11 mouse cellular contexts compared by ENCODE assay signal in genomic region chr13:83573855-83574583, GRCm38 (mm10).
DNase-seq lines count a peak whose midpoint lies in the region; ATAC-seq and TF ChIP-seq lines count a peak whose summit lies in the region.
"Had no signal": no experiment of that assay in that cellular context is flagged by ENCODE, and none has a peak within 500 bp of the region (broad histone marks: within the 10 kb centered on the region; RNA-seq: fewer than 3 reads in every experiment).

No protein-coding gene starts in this region.

- no peaks in the 10 kb centered on the region for H3K36me3 ChIP-seq in lung, postnatal 0 days (ENCODE audit: insufficient read depth, low read length)
- H3K36me3 ChIP-seq in heart, embryonic 14.5 days (ENCODE audit: control insufficient read depth, insufficient read depth, low read length), result peaks cover 13% of the 10 kb centered on the region
- H3K36me3 ChIP-seq: forebrain, embryonic 10.5 days had no signal

- TF ChIP-seq CTCF in lung, postnatal 0 days (IDR thresholded peaks at IDR 0.05), result no peak

- peak overlapping the region; percentile 51 for H3K27ac ChIP-seq in lung, postnatal 0 days (ENCODE audit: low read length)
- peak overlapping the region; percentile 72 to 83 for H3K27ac ChIP-seq in heart, embryonic 14.5 days (replicated peaks in 1 of 2; ENCODE audit: control insufficient read depth in 1 of 2, insufficient read depth in 1 of 2, low read depth in 2 of 2, low read length in 2 of 2)
- H3K27ac ChIP-seq: forebrain, embryonic 10.5 days had no signal

- DNase-seq in heart, adult 8-10 months (ENCODE audit: low spot score), result peak; percentile 63
- no peak for DNase-seq in heart, postnatal 36 days
- DNase-seq in lung, postnatal 0 days (ENCODE audit: low spot score), result peak; percentile 30
- no peak for DNase-seq in lung, postnatal 4 days
- peak; percentile 15 for DNase-seq in retina, embryonic 14.5 days (ENCODE audit: low spot score)
- no peak for DNase-seq in embryo, embryonic 9.5 days (ENCODE audit: extremely low spot score)
- DNase-seq in cerebellum, postnatal 4 days (ENCODE audit: low spot score in 2 of 2), result no peak
- DNase-seq: embryo, embryonic 11 days; thymus, adult 2 months had no signal

- no peak overlapping the region for H3K4me2 ChIP-seq in lung, postnatal 0 days (replicated peaks; ENCODE audit: low read depth, low read length)
- H3K4me2 ChIP-seq in heart, embryonic 14.5 days (ENCODE audit: low read length), result peak overlapping the region; percentile 51

- no peak for ATAC-seq in lung, postnatal 0 days
- ATAC-seq in heart, embryonic 14.5 days (ENCODE audit: insufficient number of reproducible peaks, insufficient read depth, low FRiP score, low read depth), result no peak

- H3K9ac ChIP-seq in lung, postnatal 0 days (replicated peaks; ENCODE audit: low read depth), result no peak overlapping the region
- peak overlapping the region; percentile 12; the same call in 1 of the 2 replicates for H3K9ac ChIP-seq in heart, embryonic 14.5 days (ENCODE audit: low read length)

- no peak for TF ChIP-seq EP300 in lung, postnatal 0 days (IDR thresholded peaks at IDR 0.05)

- H3K4me3 ChIP-seq in lung, postnatal 0 days (ENCODE audit: low read depth, low read length), result no peak overlapping the region
- no peak overlapping the region for H3K4me3 ChIP-seq in heart, embryonic 14.5 days (ENCODE audit: control insufficient read depth in 1 of 2, insufficient read depth in 1 of 2, low read depth in 1 of 2, low read length in 2 of 2)
- H3K4me3 ChIP-seq: forebrain, embryonic 10.5 days had no signal

- peaks cover 4% of the 10 kb centered on the region; the same call in 1 of the 2 replicates for H3K4me1 ChIP-seq in lung, postnatal 0 days (ENCODE audit: insufficient read depth, low read depth, low read length)
- H3K4me1 ChIP-seq in heart, embryonic 14.5 days (ENCODE audit: control insufficient read depth in 2 of 2, insufficient read depth in 2 of 2, low read length in 2 of 2), result peaks cover 9 to 47% of the 10 kb centered on the region in 2 experiments

- intact Hi-C loops in heart, postnatal 36 days (cut with DNase I), result loop anchor here (2.0 to 5.0 kb wide), 2 partner anchors 29 to 78 kb away; no protein-coding TSS in a partner anchor

- H3K9me3 ChIP-seq in lung, postnatal 0 days (ENCODE audit: low read length), result no peaks in the 10 kb centered on the region
- H3K9me3 ChIP-seq in heart, embryonic 14.5 days (ENCODE audit: control insufficient read depth, low read length), result no peaks in the 10 kb centered on the region
- H3K9me3 ChIP-seq: forebrain, embryonic 10.5 days had no signal

- 41% methylated on average over 8 of the region's 8 CpGs for WGBS in lung, postnatal 0 days
- 13% methylated on average over 8 of the region's 8 CpGs for WGBS in heart, embryonic 14.5 days

- no peaks in the 10 kb centered on the region for H3K27me3 ChIP-seq in lung, postnatal 0 days (replicated peaks; ENCODE audit: insufficient read depth, low read length)
- H3K27me3 ChIP-seq in heart, embryonic 14.5 days (ENCODE audit: control insufficient read depth, insufficient read depth, low read length), result no peaks in the 10 kb centered on the region

Comparison
In these comparisons a context has a peak if more than half of its experiments do, and no peak if none do; other contexts are left out.
1. DNase-seq: peak in heart, adult 8-10 months (single experiment), lung, postnatal 0 days (single experiment) and retina, embryonic 14.5 days (single experiment); none in heart, postnatal 36 days (0 of 2), lung, postnatal 4 days (0 of 2), embryo, embryonic 9.5 days (single experiment) and cerebellum, postnatal 4 days (0 of 2).